Mouse (Mus musculus): ENCODE measurements around the gene Vat1. TPM values are rescaled to one million over a fixed set of nuclear protein-coding genes. Genes with fewer than 3 reads are reported as not detected.
"Not testable (repeated sequence)": the region's sequence is repeated elsewhere in the genome, so short reads cannot be mapped to it uniquely, and the experiment has no call there.

Vat1 gene
- total RNA-seq, 2 experiments from 2014 or later: 67.0 to 77.7 TPM

GRCm38 (mm10) chr11:101466552-101466950 is 521 bp upstream of the Vat1 start:
- not testable (repeated sequence) for DNase-seq (ENCODE audit: low spot score in 2 of 2)

DNA sequence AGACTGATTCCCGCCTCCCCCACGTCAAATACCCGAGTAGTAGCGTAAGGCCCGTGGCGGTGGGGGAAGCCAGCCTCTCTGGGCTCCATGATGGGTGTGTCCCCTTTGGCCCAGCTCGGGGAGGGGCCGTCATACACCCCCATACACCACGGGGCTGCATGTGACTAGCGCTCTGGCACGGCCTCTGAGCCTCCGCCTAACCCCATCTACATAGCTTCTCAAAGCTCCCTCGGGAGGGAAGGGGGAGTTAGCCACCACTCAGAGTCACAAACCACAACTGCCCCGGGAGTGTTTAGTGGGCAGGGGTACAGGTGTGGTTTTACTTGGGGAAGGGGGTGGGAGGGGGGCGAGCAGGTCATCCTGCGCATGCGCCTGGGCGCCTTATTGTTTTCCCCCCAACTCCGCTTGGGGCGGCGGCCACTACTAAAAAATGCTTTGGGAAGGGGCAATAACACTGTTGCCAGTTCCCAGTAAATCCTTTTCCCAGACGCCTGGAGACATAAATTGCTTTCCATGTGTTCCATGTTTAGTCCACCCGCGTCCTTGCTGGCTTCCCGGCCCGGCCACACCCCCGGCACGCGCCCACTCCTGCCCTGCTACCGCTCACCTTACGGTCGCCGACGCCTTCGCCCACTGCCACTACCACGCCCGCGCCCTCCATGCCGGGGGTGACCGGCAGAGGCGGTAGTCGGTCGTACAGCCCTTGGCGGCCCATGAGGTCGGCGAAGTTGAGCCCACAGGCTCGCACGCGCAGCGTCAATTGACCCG is 745 bp downstream of the Vat1 start:
- peak; percentile 51 to 62 for DNase-seq (ENCODE audit: low spot score in 2 of 2)

GRCm38 (mm10) chr11:101464211-101465100 is 1.6 kb downstream of the Vat1 start, which contains the start of gene Rnd2:
TSS of gene Rnd2 (plus strand) at chr11:101464999.
- no peak for DNase-seq (ENCODE audit: low spot score in 2 of 2)

- no peak for DNase-seq (ENCODE audit: low spot score in 2 of 2)
Measured at GRCm38 (mm10) chr11:101462583-101463440, 3.2 kb downstream of the Vat1 start.

- no peak for DNase-seq (ENCODE audit: low spot score in 2 of 2)
Measured at GRCm38 (mm10) chr11:101462141-101462540, 3.9 kb downstream of the Vat1 start.

- DNase-seq (ENCODE audit: low spot score in 2 of 2): no peak
Measured at GRCm38 (mm10) chr11:101460321-101460720, 5.7 kb downstream of the Vat1 start.

DNA sequence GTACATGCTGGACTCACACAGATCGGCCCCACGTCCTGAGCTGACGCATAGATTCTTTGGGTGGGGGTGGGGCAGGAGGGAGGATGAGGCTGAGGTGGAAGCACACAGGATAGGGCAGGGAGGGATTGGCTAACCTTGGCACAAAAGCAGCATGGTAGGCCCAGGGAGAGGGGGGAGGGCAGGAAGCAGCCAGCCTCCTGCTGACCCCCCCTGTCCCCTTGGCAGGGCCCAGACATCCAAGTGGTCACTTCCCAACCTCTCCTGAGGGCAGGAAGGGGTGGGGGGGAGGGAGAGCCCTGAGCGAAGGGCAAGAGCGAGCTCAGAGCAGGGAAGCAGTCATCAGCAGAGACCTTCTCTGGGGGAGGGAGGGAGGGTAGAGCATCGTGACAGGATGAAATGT is 6.3 kb downstream of the Vat1 start:
- DNase-seq (ENCODE audit: low spot score in 2 of 2): no peak

- no peak for DNase-seq (ENCODE audit: low spot score in 2 of 2)
Measured at GRCm38 (mm10) chr11:101458217-101458616, 7.8 kb downstream of the Vat1 start.

- no peak for DNase-seq (ENCODE audit: low spot score in 2 of 2)
Measured at GRCm38 (mm10) chr11:101457631-101458030, 8.4 kb downstream of the Vat1 start.

- DNase-seq (ENCODE audit: low spot score in 2 of 2): no peak
Measured at GRCm38 (mm10) chr11:101455627-101456026, 10.4 kb downstream of the Vat1 start.

DNA sequence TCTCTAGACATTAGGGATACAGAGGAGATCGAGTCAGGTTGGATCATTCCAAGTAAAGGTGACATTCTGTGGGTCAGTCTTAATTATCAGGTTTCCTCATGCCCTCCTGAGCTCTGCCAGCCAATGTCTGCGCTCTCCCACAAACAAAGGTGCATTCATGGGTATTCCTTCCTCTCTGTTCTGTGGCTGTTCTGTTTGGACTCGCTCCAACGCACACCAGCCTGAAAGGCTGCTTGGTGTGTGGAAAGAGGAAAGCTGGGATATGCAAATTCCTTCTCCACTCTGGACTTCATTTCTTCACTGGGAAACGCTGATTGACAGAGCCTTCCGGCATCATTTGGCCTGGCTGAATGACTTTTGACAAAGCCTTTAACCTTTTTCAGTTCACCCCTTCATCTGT is 11.3 kb downstream of the Vat1 start:
- DNase-seq (ENCODE audit: low spot score in 2 of 2): no peak

GRCm38 (mm10) chr11:101452093-101452774 is 13.8 kb downstream of the Vat1 start:
- DNase-seq (ENCODE audit: low spot score in 2 of 2): no peak

GRCm38 (mm10) chr11:101451536-101451935 is 14.5 kb downstream of the Vat1 start:
- no peak for DNase-seq (ENCODE audit: low spot score in 2 of 2)

GRCm38 (mm10) chr11:101450394-101450793 is 15.6 kb downstream of the Vat1 start:
- DNase-seq (ENCODE audit: low spot score in 2 of 2): no peak

DNA sequence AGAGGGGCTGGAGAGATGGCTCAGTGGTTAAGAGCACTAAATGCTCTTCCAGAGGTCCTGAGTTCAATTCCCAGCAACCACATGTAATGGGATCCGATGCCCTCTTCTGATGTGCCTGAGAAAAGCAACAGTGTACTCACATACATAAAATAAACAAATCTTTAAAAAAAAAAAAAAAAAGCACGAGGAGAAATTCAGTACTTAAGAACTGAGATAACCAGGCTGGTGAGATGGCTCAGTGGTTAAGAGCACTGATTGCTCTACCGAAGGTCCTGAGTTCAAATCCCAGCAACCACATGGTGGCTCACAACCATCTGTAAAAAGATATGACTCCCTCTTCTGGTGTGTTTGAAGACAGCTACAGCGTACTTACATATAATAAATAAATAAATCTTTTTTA is 16.4 kb downstream of the Vat1 start:
- not testable (repeated sequence) for DNase-seq (ENCODE audit: low spot score in 2 of 2)

- DNase-seq (ENCODE audit: low spot score in 2 of 2): no peak
Measured at GRCm38 (mm10) chr11:101448899-101449298, 17.1 kb downstream of the Vat1 start.

DNA sequence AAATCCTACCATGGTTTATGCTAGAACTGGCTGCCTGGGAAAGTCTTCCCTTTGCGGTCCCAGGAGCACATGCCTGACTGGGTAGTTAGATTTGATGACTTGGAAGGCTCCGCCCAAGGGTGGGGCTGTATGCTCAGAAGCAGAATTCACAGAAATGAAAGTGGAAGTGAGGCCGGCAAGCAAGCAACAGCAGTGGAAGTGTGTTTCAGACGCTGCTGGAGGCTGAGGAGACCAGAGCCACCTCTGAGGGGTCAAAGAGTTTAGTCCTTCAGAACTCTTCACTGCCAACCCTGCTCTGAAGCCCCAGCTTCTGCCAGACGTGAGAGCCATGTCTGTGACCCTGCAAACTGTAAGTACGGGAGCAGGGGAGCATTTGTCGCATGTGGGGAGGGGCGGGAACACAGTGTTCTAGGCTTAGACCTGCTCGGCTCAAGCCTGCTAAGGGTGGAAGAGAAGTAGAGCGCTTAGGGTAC is 17.7 kb downstream of the Vat1 start, which contains the start of gene Ifi35:
Gene Ifi35, plus strand, starts transcription at position 134 of the 473 bp plus-strand sequence.
- DNase-seq (ENCODE audit: low spot score in 2 of 2): no peak

GRCm38 (mm10) chr11:101447786-101448185 is 18.2 kb downstream of the Vat1 start:
- DNase-seq (ENCODE audit: low spot score in 2 of 2): no peak

- DNase-seq (ENCODE audit: low spot score in 2 of 2): not testable (repeated sequence)
Measured at GRCm38 (mm10) chr11:101446860-101447259, 19.2 kb downstream of the Vat1 start.

DNA sequence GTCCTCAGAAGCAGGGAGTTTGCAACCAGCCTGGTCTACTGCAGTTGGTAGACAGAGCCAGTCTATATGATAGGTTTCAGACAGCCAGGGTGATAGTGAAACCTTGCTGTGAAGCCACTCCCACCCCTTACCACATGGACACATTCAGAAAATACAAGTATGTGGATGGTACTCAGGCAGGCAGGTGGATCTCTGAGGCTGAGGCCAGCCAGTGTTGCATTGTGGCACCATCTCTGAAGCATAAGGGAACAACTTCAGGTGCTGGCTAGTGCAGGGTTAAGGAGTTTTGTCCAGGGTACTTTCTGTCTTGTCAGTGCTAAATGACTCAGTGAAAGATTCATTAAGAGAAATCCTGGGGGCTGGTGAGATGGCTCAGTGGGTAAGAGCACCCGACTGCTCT is 19.7 kb downstream of the Vat1 start:
- DNase-seq (ENCODE audit: low spot score in 2 of 2): no peak

Data from layer of hippocampus, postnatal 10 days (tissue).